Mouse (Mus musculus): ENCODE data around the gene Smim24. TPM values are rescaled to one million over a fixed set of nuclear protein-coding genes. Genes with fewer than 3 reads are reported as not detected.
A peak's percentile ranks its signal among the peaks of the same experiment; 100 is the strongest.

The Smim24 gene
- polyA plus RNA-seq, 1 experiment from 2014 or later, result 1.8 TPM

DNA sequence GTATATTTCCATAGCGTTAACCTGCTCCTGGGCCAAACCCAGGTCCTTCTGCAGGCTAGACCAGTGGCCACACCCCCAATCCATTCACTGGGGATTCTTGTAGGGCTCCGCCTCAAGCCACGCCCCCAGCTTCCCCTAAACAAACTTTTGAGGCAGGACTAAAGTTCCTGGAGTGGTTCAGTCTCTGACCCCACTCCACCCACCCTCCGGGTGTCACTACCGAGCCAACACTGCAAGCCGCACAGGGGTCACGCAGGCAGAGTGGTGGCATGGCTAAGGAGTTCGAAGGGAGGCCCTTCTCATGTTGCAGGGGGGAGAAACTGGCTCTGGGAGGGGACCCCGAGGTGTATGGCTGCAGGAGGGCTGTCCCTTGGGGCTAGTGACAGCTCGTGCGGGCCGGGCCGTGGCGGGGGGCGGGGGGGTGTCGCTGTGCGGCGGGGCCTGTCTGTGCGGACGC is 36.8 kb downstream of the Smim24 start:
- Histone ChIP-seq H3K36me3 (ENCODE audit: poor library complexity, severe bottlenecking) (no peaks in the 10 kb centered on the region), H3K4me1 (peaks cover 62% of the 10 kb centered on the region)
- 0% methylated on average over 20 of the region's 20 CpGs for WGBS

DNA sequence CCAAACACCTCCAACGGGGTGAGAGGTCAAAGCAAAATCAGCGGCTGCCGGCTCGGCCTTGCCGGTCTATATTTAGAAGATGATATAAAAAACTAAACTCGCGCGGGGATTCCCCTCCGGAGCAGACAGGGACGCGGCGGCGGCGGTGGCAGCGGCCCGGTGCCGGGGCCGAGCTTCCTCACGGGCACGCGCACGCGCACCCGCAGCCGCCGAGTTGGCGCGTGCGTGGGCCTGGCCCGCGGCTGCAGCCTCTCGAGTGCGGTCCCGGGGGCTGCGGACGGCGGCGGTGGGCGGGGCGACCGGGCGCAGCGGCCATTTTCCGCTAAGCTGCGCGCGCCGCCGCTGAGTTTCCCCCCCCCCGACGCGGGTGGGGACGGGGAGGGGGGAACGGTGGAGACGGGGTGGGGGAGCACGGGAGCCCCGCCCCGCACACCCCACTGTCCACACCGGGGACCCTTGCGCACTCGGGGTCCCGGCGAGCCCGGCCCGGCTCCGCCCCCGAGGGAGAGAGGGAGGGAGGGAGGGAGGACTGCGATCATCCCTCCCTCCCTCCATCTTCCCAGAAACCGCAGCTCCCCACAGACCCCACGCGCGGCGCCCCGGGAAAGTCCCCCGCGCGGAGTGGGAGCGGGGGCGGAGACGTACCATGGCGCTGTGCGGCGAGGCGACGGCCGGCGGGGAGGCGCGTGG is 37.4 kb downstream of the Smim24 start:
- peak; percentile 14; the same call in 1 of the 2 replicates for ATAC-seq
- H3K27me3 ChIP-seq, result peaks cover 28% of the 10 kb centered on the region
- H3K36me3 ChIP-seq (ENCODE audit: poor library complexity, severe bottlenecking), result no peaks in the 10 kb centered on the region
- peak overlapping the region; percentile 74 for H3K4me3 ChIP-seq
- WGBS, result under 1% methylated on average over 63 of the region's 89 CpGs
- H3K9ac ChIP-seq, result peak overlapping the region; percentile 85
- H3K9me3 ChIP-seq (replicated peaks), result no peaks in the 10 kb centered on the region
- peak overlapping the region; percentile 90 for H3K4me2 ChIP-seq
- H3K4me1 ChIP-seq, result peaks cover 62% of the 10 kb centered on the region
- H3K27ac ChIP-seq, result peak overlapping the region; percentile 92

More for the DNA sequence above, 36.8 kb downstream of the Smim24 start:
- peak overlapping the region; percentile 92 for H3K27ac ChIP-seq
- peak; percentile 11 for ATAC-seq
- H3K4me2 ChIP-seq, result peak overlapping the region; percentile 90
- peaks cover 35% of the 10 kb centered on the region for H3K27me3 ChIP-seq
- no peaks in the 10 kb centered on the region for H3K9me3 ChIP-seq (replicated peaks)
- peak overlapping the region; percentile 74 for H3K4me3 ChIP-seq
- H3K9ac ChIP-seq, result peak overlapping the region; percentile 85

- under 1% methylated on average over 45 of the region's 70 CpGs for WGBS
Measured at GRCm38 (mm10) chr10:81430831-81431525, 38.1 kb downstream of the Smim24 start.

DNA sequence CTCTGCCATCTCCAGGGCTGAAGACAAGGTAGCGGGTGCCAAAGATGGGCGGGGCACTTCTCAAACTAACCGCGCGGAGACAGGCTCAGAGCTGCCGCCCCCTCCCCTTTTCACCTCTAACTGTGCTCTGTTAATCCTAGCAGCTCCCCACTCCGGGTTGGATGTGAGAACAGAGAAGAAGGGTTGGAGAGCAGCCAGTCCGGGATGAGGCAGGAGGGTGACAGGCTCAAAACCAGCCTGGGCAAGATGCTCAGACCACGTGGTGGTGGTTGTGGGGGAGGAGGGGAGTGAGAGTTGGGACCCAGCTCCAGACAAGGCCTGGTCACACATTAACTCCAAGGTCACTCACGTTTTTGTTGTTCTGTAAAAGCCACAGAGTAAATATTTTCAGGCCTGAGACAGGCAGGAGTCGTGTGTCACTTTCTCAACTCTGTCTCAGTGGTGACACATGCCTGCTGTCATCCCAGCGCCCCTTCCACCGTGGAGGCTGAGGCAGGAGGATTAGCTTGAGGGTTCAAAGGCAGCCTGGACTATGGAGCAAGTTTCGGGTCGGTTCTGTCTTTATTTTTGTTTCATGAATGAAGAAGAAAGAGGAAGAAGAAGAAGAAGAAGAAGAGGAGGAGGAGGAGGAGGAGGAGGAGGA is 38.8 kb downstream of the Smim24 start:
- peak; percentile 7 for ATAC-seq
- Histone ChIP-seq H3K4me2 (peak overlapping the region; percentile 90), H3K9ac (peak overlapping the region; percentile 85), H3K9me3 (replicated peaks) (no peaks in the 10 kb centered on the region), H3K4me3 (peak overlapping the region; percentile 74), H3K4me1 (peaks cover 56% of the 10 kb centered on the region), H3K36me3 (ENCODE audit: poor library complexity, severe bottlenecking) (no peaks in the 10 kb centered on the region), H3K27me3 (peaks cover 19% of the 10 kb centered on the region), H3K27ac (peak overlapping the region; percentile 92)
- WGBS, result 14% methylated on average over 15 of the region's 15 CpGs

More at GRCm38 (mm10) chr10:81430831-81431525, 38.1 kb downstream of the Smim24 start:
- Histone ChIP-seq H3K36me3 (ENCODE audit: poor library complexity, severe bottlenecking) (no peaks in the 10 kb centered on the region), H3K4me1 (peaks cover 62% of the 10 kb centered on the region), H3K27me3 (peaks cover 22% of the 10 kb centered on the region), H3K27ac (peak overlapping the region; percentile 92), H3K4me2 (peak overlapping the region; percentile 90), H3K9ac (peak overlapping the region; percentile 85), H3K9me3 (replicated peaks) (no peaks in the 10 kb centered on the region), H3K4me3 (peak overlapping the region; percentile 74)
- peak; percentile 12 for ATAC-seq

DNA sequence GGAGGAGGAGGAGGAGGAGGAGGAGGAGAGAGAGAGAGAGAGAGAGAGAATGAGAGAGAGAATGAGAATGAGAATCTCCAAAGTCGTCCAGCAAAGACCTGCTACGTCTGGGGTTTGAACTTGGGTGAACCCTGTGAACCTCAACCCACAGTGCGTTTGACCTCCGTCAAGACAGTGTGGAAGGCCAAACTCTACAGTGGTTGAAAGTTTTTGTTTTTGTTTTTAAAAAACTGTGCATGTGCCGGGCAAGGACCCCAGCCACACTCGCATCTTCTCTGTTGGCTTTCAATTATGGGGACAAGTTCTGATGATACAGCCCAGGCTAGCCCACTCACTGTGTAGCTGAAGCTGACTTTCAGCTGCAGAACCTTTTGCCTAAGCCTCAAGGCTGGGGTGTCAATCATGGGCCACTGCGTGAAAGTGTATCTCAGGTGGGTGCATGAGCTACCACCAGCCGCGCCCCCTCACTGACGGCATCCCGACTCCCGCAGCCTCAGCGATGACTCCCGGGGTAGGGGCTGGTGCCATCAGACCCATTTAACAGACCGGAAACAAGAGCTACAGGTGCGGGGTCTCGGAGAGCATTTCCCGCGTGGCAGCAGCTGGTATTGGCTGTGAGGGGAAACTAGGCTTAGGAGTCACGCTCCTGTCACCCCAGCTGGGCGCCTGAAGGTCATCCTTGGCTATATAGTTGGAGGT is 39.5 kb downstream of the Smim24 start:
- H3K27me3 ChIP-seq, result peaks cover 13% of the 10 kb centered on the region
- WGBS, result 61% methylated on average over 21 of the region's 21 CpGs
- H3K9ac ChIP-seq, result no peak overlapping the region
- H3K4me3 ChIP-seq, result peak overlapping the region; percentile 23; the same call in 1 of the 2 replicates
- peak overlapping the region; percentile 19; the same call in 1 of the 2 replicates for H3K27ac ChIP-seq
- peaks cover 49% of the 10 kb centered on the region for H3K4me1 ChIP-seq
- peak overlapping the region; percentile 58 for H3K4me2 ChIP-seq
- ATAC-seq, result peak; percentile 0
- no peaks in the 10 kb centered on the region for H3K9me3 ChIP-seq (replicated peaks)
- no peaks in the 10 kb centered on the region for H3K36me3 ChIP-seq (ENCODE audit: poor library complexity, severe bottlenecking)

- H3K4me3 ChIP-seq, result peak overlapping the region; percentile 23
- peak overlapping the region; percentile 58 for H3K4me2 ChIP-seq
- peak overlapping the region; percentile 28; the same call in 1 of the 2 replicates for H3K27ac ChIP-seq
- no peaks in the 10 kb centered on the region for H3K9me3 ChIP-seq (replicated peaks)
- peak; percentile 88 for ATAC-seq
- no peaks in the 10 kb centered on the region for H3K36me3 ChIP-seq (ENCODE audit: poor library complexity, severe bottlenecking)
- H3K4me1 ChIP-seq, result peaks cover 49% of the 10 kb centered on the region
- H3K27me3 ChIP-seq, result peaks cover 7% of the 10 kb centered on the region
- no peak overlapping the region for H3K9ac ChIP-seq
- 3% methylated on average over 17 of the region's 17 CpGs for WGBS
Measured at GRCm38 (mm10) chr10:81432868-81433262, 40.0 kb downstream of the Smim24 start.

DNA sequence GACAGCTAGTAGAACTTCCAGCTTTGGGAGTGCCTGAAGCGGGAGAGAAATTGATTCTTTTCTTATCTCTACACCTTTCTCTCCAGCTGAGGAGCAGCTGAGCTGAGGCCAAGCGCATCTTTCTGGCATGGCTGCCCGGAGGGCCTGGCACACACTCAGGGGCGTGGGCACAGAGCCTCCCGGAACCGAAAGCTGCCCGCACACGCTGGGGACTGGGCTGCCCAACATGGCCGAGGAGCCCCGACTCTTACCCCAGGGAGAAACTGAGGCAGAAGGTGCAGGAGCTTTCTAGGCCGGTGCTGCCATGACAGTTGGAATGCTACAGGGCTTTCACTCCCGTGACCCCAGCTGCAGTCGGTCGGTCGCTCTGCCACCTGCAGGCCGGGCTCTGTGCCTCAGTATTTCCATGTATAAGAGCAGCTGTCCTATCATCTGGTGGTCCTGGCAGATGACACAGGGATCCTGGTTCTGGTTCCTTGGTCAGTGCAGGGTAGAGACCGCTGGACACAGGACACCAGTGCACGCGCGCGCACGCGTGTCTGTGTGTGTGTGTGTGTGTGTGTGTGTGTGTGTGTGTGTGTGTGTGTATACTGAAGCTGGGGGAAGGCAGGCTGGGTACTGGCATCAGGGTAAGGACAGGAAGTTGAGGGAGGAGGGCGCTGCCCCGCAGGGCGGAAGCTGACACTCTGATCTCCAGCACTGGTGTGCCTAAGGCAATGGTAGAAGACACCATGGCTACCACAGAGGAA is 40.9 kb downstream of the Smim24 start:
- ATAC-seq, result no peak
- H3K4me2 ChIP-seq, result no peak overlapping the region
- H3K9me3 ChIP-seq (replicated peaks), result no peaks in the 10 kb centered on the region
- no peak overlapping the region for H3K9ac ChIP-seq
- H3K36me3 ChIP-seq (ENCODE audit: poor library complexity, severe bottlenecking), result no peaks in the 10 kb centered on the region
- H3K27ac ChIP-seq, result peak overlapping the region; percentile 28; the same call in 1 of the 2 replicates
- H3K4me1 ChIP-seq, result peaks cover 49% of the 10 kb centered on the region
- H3K27me3 ChIP-seq, result no peaks in the 10 kb centered on the region
- no peak overlapping the region for H3K4me3 ChIP-seq
- WGBS, result 79% methylated on average over 26 of the region's 26 CpGs

DNA sequence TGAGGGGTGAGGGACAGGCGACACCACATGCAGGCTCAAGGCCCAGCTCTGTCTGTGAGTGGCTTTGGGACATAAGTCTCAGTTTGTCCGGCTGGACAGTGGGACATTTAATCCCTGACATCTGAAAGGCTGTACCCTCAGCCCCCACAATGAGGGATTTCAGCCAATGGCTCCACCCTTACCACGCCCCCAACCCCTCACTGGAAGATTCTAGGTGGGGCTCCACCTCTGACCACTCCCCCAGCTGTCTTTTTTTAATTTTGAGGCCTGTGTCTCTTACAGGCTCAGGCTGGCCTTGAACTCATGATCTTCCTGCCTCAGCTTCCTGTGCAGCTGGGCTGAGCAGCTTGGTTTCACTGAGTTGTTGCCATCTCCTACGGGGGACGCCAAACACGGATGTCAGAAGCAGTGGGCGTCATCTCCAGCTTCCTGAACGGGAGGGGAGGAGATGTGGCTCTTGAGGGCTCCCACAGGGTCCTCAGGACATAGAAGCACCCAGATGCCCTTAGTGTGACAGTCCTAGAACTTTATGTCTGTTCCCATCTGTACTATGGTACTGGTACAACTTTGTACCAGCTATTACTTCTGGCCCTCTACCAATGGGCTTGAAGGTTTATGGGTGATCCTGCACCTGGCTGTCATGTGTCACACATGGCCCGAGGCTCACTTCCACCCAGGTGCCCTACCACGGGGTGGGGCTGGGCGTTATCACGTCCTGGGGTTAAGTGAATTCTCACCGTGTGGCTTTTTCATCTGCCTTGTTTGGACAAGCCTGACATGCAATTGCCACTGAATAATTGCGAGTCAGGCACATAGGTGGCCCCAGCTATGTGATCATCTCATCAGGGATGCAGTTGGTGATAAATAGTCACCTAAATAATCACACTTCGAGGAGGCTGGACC is 41.8 kb downstream of the Smim24 start:
- Histone ChIP-seq H3K36me3 (ENCODE audit: poor library complexity, severe bottlenecking) (no peaks in the 10 kb centered on the region), H3K27me3 (no peaks in the 10 kb centered on the region; the same call in 1 of the 2 replicates), H3K27ac (peak overlapping the region; percentile 54), H3K4me2 (no peak overlapping the region), H3K4me1 (peaks cover 41% of the 10 kb centered on the region), H3K9me3 (replicated peaks) (no peaks in the 10 kb centered on the region), H3K9ac (peak overlapping the region; percentile 45), H3K4me3 (no peak overlapping the region)
- ATAC-seq, result no peak
- WGBS, result 71% methylated on average over 15 of the region's 15 CpGs

DNA sequence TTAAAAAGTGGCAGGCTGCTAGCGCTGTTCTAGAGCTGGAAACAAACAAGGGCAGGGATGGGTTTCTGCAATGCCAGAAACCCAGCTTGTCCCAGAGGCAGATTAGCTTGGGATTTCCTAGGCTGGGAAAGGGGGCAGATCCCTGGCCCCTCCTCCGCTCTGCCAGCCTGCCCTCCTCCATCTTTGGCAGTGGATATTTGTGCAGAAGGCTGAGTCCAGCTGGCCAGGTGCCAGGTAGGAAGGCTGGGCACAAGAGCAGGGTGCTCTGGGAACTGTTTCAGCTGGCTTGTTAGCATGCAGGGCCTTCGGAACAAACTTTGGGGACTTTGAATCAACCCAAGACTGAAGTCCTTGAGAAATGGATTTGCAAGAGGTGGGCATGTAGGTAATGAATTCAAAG is 42.6 kb downstream of the Smim24 start:
- H3K9me3 ChIP-seq (replicated peaks), result no peaks in the 10 kb centered on the region
- H3K4me1 ChIP-seq, result peaks cover 38% of the 10 kb centered on the region
- no peak overlapping the region for H3K4me3 ChIP-seq
- no peaks in the 10 kb centered on the region for H3K36me3 ChIP-seq (ENCODE audit: poor library complexity, severe bottlenecking)
- no peak for ATAC-seq
- 72% methylated on average over 3 of the region's 3 CpGs for WGBS
- no peak overlapping the region for H3K4me2 ChIP-seq
- peak overlapping the region; percentile 54 for H3K27ac ChIP-seq
- H3K9ac ChIP-seq, result peak overlapping the region; percentile 45
- peaks cover 4% of the 10 kb centered on the region; the same call in 1 of the 2 replicates for H3K27me3 ChIP-seq

- no peaks in the 10 kb centered on the region for H3K9me3 ChIP-seq (replicated peaks)
- H3K27me3 ChIP-seq, result peaks cover 4% of the 10 kb centered on the region; the same call in 1 of the 2 replicates
- peaks cover under 1% of the 10 kb centered on the region; the same call in 1 of the 2 replicates for H3K4me1 ChIP-seq
- no peak overlapping the region for H3K9ac ChIP-seq
- no peaks in the 10 kb centered on the region for H3K36me3 ChIP-seq (ENCODE audit: poor library complexity, severe bottlenecking)
- H3K4me2 ChIP-seq, result no peak overlapping the region
- no peak overlapping the region for H3K27ac ChIP-seq
- ATAC-seq, result no peak
- H3K4me3 ChIP-seq, result no peak overlapping the region
Measured at GRCm38 (mm10) chr10:81441019-81441418, 48.2 kb downstream of the Smim24 start.

Measured in forebrain, embryonic 13.5 days (tissue).